Mouse (Mus musculus) ES-E14 (cell line): ENCODE data around the gene Agap1. TPM values are rescaled to one million over a fixed set of nuclear protein-coding genes. Genes with fewer than 3 reads are reported as not detected.

Experiments used
- DNase-seq: peaks from one replicate; pipeline ENCODE4 v3.0.0-alpha.2; 2013; ENCODE audit warnings: low read depth, low spot score
- H3K27ac ChIP-seq: 2 replicates; pipeline ENCODE4 v1.5.1; 2012; ENCODE audit warnings: low read depth, mild to moderate bottlenecking, low read length, moderate library complexity, mixed read lengths; ENCODE audit not compliant: poor library complexity, insufficient read depth, severe bottlenecking
- H3K36me3 ChIP-seq: 2 replicates; pipeline ENCODE4 v1.6.1; 2012; ENCODE audit warnings: mild to moderate bottlenecking, low read length, moderate library complexity, mixed read lengths; ENCODE audit not compliant: control insufficient read depth, poor library complexity, insufficient read depth, severe bottlenecking
- H3K4me1 ChIP-seq, 2 experiments: fragments of 150-350 bp in 1 of 2; sonication (generic) in 1 of 2; 2 replicates each; pipeline ENCODE4 v1.6.1; 2012; ENCODE audit warnings: low read length in 2 of 2, mild to moderate bottlenecking in 1 of 2, mixed read lengths in 1 of 2; ENCODE audit not compliant: control insufficient read depth in 2 of 2, insufficient read depth in 2 of 2, poor library complexity in 1 of 2
- H3K4me3 ChIP-seq, 2 experiments: fragments of 150-350 bp in 1 of 2; sonication (generic) in 1 of 2; 2 replicates each; pipeline ENCODE4 v1.5.1; 2012; ENCODE audit warnings: low read length in 2 of 2, low read depth in 1 of 2, mild to moderate bottlenecking in 1 of 2, mixed read lengths in 1 of 2; ENCODE audit not compliant: insufficient read depth in 1 of 2, poor library complexity in 1 of 2, severe bottlenecking in 1 of 2
- H3K9ac ChIP-seq: 2 replicates; pipeline ENCODE4 v1.6.1; 2012; ENCODE audit warnings: low read depth, mild to moderate bottlenecking, low read length, mixed read lengths; ENCODE audit not compliant: poor library complexity, insufficient read depth, severe bottlenecking
- H3K9me3 ChIP-seq: fragments of 150-350 bp; sonication (generic); 2 replicates; pipeline ENCODE4 v1.6.1; 2012; ENCODE audit warnings: low read depth, mild to moderate bottlenecking, low read length; ENCODE audit not compliant: control insufficient read depth, insufficient read depth
- CHD2 ChIP-seq: IDR thresholded peaks from 2 replicates; pipeline ENCODE4 v1.6.1; 2014; ENCODE audit warnings: mild to moderate bottlenecking, low read depth, low read length, inconsistent platforms
- HCFC1 ChIP-seq: IDR thresholded peaks from 2 replicates; pipeline ENCODE4 v1.6.1; 2012; ENCODE audit warnings: low read length, inconsistent platforms, borderline replicate concordance; ENCODE audit not compliant: insufficient read depth
- MAFK ChIP-seq: IDR thresholded peaks from 2 replicates; pipeline ENCODE4 v1.6.1; 2014; ENCODE audit warnings: mild to moderate bottlenecking, low read depth, low read length, inconsistent platforms; ENCODE audit not compliant: insufficient read depth
- ZC3H11A ChIP-seq: IDR thresholded peaks from 2 replicates; pipeline ENCODE4 v1.6.1; 2012; ENCODE audit warnings: low read depth, mild to moderate bottlenecking, inconsistent platforms, low read length, borderline replicate concordance
- ZNF384 ChIP-seq: IDR thresholded peaks from 2 replicates; pipeline ENCODE4 v1.6.1; 2012; ENCODE audit warnings: low read depth, low read length, inconsistent platforms
- in situ Hi-C, 2 experiments: fragments of 600-800 bp; cut with MboI; formaldehyde crosslinking; loops; one replicate each; pipeline ENCODE4 v1.15.1; 2025; ENCODE audit warnings: low sequenced_read_pairs in 2 of 2, inconsistent platforms in 1 of 2; ENCODE audit not compliant: unreplicated experiment in 2 of 2
- total RNA-seq: library from RNA; depleted of rRNA; stranded (reverse); fragments of 300-350 nt; gene quantifications from 2 replicates; pipeline ENCODE4 v1.2.3, GENCODE M21; 2012

The Agap1 gene
- total RNA-seq, 1 experiment: 19.8 TPM

DNA sequence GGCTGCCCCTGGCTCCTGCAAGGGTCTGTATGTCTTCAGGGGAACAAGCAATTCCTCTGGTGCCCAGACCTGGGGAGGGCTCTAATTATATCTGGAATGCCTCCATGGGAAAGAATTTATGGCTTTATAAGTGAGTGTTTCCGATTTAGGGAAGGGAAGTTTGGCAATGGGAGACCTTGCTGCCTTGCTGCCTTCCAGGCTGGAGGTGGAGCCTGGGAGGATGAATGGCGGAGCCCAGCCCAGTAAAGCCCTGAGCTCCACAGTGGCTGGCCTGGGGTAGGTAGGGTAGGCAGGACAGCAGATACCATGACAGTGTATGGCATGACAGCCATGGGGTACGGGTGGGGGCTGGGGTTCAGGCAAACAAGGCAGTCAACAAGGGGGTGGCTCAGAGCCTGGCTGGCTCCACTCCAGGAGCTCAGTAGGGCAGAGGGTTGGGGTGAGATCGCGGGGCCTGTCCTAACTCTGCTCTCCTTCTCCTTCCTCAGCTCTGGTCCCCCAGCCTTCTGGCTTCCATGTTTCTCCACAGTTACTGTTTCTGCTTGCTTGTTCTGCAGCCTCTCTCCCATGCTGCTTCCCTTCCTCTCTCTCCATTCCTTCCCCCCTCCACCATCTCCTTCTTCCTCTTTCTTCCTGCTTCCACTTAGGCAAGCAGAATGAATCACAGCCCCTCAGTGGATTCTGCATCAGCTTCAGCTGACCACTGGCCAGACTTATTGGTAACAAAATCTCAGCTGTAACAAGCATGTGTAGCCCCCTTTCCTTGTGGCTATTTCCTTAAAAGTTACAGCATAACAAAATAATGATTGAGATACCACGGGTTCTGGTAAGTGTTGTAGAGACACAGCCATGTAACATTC lies 114.2 kb downstream of the Agap1 start:
- Histone ChIP-seq H3K27ac (no peak overlapping the region), H3K4me1 (peaks cover 0 to 2% of the 10 kb centered on the region in 2 experiments; a peak in 1 of 4 replicates)

DNA sequence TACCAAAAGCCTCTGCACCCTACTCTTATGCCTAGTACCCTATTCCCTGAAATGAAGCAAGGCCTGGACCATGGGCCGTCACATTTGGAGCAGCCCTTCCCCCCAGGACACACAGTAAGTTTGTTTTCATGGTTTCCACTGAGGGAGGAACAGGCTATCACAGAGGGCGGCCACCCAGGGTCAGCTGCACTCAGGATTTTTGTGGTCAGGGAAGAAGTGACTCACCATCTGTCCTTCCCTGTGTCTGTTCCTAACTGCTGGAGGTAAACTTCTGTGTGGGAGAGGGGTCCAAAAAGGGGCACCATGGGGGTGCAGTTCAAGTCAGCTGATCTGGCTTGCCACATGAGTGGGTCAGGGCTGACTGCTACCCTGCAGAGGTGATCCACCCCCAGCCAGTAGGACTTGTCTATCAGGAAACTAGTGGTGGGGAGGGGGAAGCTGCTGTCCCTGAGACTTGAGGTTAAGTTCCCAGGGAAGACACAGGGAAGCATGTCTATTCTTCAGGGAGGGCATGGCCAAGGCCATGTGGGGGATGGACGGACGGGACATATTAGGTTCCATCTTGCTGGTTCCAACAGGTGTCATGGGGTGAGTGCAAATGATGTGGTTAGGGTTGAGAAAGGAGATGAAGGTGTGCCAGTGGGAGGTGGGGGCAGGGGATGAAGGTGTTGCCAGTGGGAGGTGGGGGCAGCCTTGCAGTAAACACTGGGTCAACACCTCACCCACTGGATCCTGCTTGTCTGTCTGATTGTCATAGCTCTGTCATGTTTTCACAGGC lies 116.1 kb downstream of the Agap1 start:
- no peaks in the 10 kb centered on the region for H3K9me3 ChIP-seq
- in situ Hi-C loops: no loop called here
- H3K27ac ChIP-seq: no peak overlapping the region
- H3K9ac ChIP-seq: no peak overlapping the region
- TF ChIP-seq MAFK (no peak), ZC3H11A (no peak), ZNF384 (no peak), CHD2 (no peak), HCFC1 (no peak)
- H3K4me1 ChIP-seq: peaks cover 0 to 2% of the 10 kb centered on the region in 2 experiments; a peak in 1 of 4 replicates
- no peak for DNase-seq
- H3K4me3 ChIP-seq: no peak overlapping the region
- no peaks in the 10 kb centered on the region for H3K36me3 ChIP-seq

More for the DNA sequence above, 114.2 kb downstream of the Agap1 start:
- TF ChIP-seq HCFC1: no peak
- no peak for TF ChIP-seq MAFK
- TF ChIP-seq ZC3H11A: no peak
- no peak for TF ChIP-seq ZNF384
- no peak for TF ChIP-seq CHD2
- Histone ChIP-seq H3K36me3 (no peaks in the 10 kb centered on the region), H3K4me3 (no peak overlapping the region), H3K9me3 (no peaks in the 10 kb centered on the region), H3K9ac (no peak overlapping the region)
- DNase-seq: no peak
- in situ Hi-C loops: no loop called here

DNA sequence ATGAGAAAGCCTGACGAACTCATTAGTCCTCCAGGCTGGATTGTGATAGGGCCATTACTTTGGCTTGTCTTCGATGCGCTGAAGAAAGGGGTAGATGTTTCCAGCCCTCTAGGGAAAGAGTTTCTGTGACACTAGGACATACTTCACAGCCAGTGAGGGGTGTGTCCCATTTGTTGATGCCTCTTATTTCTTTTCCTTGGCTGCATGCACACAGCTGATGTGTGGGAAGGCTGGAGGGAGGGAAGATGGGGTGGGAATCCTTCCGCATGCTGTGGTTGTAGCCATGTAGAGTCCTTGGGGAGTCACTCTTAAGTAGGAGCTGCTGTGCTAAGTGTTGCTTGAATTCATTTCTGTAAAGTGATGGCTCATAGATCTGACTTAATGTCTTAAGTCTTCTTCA lies 118.9 kb downstream of the Agap1 start:
- Histone ChIP-seq H3K9ac (no peak overlapping the region), H3K4me3 (no peak overlapping the region), H3K4me1 (peaks cover 0 to 3% of the 10 kb centered on the region in 2 experiments; a peak in 1 of 4 replicates), H3K36me3 (no peaks in the 10 kb centered on the region), H3K27ac (no peak overlapping the region), H3K9me3 (no peaks in the 10 kb centered on the region)
- in situ Hi-C loops: no loop called here
- no peak for DNase-seq
- TF ChIP-seq MAFK: no peak
- TF ChIP-seq HCFC1: no peak
- no peak for TF ChIP-seq ZC3H11A
- TF ChIP-seq CHD2: no peak
- no peak for TF ChIP-seq ZNF384

GRCm38 (mm10) chr1:89574941-89575890 lies 120.6 kb downstream of the Agap1 start:
- TF ChIP-seq CHD2 (no peak), ZNF384 (no peak), HCFC1 (no peak), MAFK (no peak), ZC3H11A (no peak)
- Histone ChIP-seq H3K9me3 (no peaks in the 10 kb centered on the region), H3K4me3 (no peak overlapping the region), H3K4me1 (peaks cover 0 to 3% of the 10 kb centered on the region in 2 experiments; a peak in 1 of 4 replicates), H3K9ac (no peak overlapping the region), H3K27ac (no peak overlapping the region), H3K36me3 (no peaks in the 10 kb centered on the region)
- no peak for DNase-seq
- in situ Hi-C loops: no loop called here
